Mouse (Mus musculus): ENCODE data around the gene Col6a1. TPM values are rescaled to one million over a fixed set of nuclear protein-coding genes. Genes with fewer than 3 reads are reported as not detected.
A peak's percentile ranks its signal among the peaks of the same experiment; 100 is the strongest.

Gene Col6a1
- not detected in 2 replicates for total RNA-seq (2015)
- 0.27 TPM in 1 of 2 replicates, not detected in the other for total RNA-seq (2017)

- ATAC-seq (replicated peaks; ENCODE audit: poor library complexity) = no peak
Observed at GRCm38 (mm10) chr10:76725682-76726285, at the start of gene Col6a1. TSS of gene Col6a1 (minus strand) at chr10:76726168.

GRCm38 (mm10) chr10:76771624-76772023 is 45.7 kb upstream of the Col6a1 start:
- no peak for ATAC-seq (replicated peaks; ENCODE audit: poor library complexity)

GRCm38 (mm10) chr10:76771086-76771485 is 45.1 kb upstream of the Col6a1 start:
- no peak for ATAC-seq (replicated peaks; ENCODE audit: poor library complexity)

- ATAC-seq (replicated peaks; ENCODE audit: poor library complexity) = no peak
Observed at GRCm38 (mm10) chr10:76769581-76769980, 43.6 kb upstream of the Col6a1 start.

GRCm38 (mm10) chr10:76766196-76766595 is 40.2 kb upstream of the Col6a1 start:
- ATAC-seq (replicated peaks; ENCODE audit: poor library complexity) = no peak

- ATAC-seq (replicated peaks; ENCODE audit: poor library complexity) = no peak
Observed at GRCm38 (mm10) chr10:76764927-76765326, 39.0 kb upstream of the Col6a1 start.

GRCm38 (mm10) chr10:76763016-76763415 is 37.0 kb upstream of the Col6a1 start:
- no peak for ATAC-seq (replicated peaks; ENCODE audit: poor library complexity)

GRCm38 (mm10) chr10:76762411-76762810 is 36.4 kb upstream of the Col6a1 start:
- ATAC-seq (replicated peaks; ENCODE audit: poor library complexity) = no peak

- ATAC-seq (replicated peaks; ENCODE audit: poor library complexity) = no peak
Observed at GRCm38 (mm10) chr10:76759878-76760277, 33.9 kb upstream of the Col6a1 start.

GRCm38 (mm10) chr10:76753640-76754039 is 27.7 kb upstream of the Col6a1 start:
- ATAC-seq (replicated peaks; ENCODE audit: poor library complexity) = no peak

- ATAC-seq (replicated peaks; ENCODE audit: poor library complexity) = 0 out of 2 replicates have a peak, but pooled peaks have one; percentile 9
Observed at GRCm38 (mm10) chr10:76744267-76744666, 18.3 kb upstream of the Col6a1 start.

- no peak for ATAC-seq (replicated peaks; ENCODE audit: poor library complexity)
Observed at GRCm38 (mm10) chr10:76736764-76737163, 10.8 kb upstream of the Col6a1 start.

GRCm38 (mm10) chr10:76734979-76735378 is 9.0 kb upstream of the Col6a1 start:
- ATAC-seq (replicated peaks; ENCODE audit: poor library complexity) = peak; percentile 96

GRCm38 (mm10) chr10:76733677-76734068 is 7.7 kb upstream of the Col6a1 start:
- no peak for ATAC-seq (replicated peaks; ENCODE audit: poor library complexity)

GRCm38 (mm10) chr10:76732881-76733676 is 7.1 kb upstream of the Col6a1 start:
- peak; percentile 68 for ATAC-seq (replicated peaks; ENCODE audit: poor library complexity)

- no peak for ATAC-seq (replicated peaks; ENCODE audit: poor library complexity)
Observed at GRCm38 (mm10) chr10:76732391-76732790, 6.4 kb upstream of the Col6a1 start.

- no peak for ATAC-seq (replicated peaks; ENCODE audit: poor library complexity)
Observed at GRCm38 (mm10) chr10:76731621-76732239, 5.8 kb upstream of the Col6a1 start.

- ATAC-seq (replicated peaks; ENCODE audit: poor library complexity) = no peak
Observed at GRCm38 (mm10) chr10:76729631-76730620, 4.0 kb upstream of the Col6a1 start.

GRCm38 (mm10) chr10:76728369-76728768 is 2.4 kb upstream of the Col6a1 start:
- ATAC-seq (replicated peaks; ENCODE audit: poor library complexity) = peak; percentile 60; the same call in 1 of the 2 replicates

- ATAC-seq (replicated peaks; ENCODE audit: poor library complexity) = no peak
Observed at GRCm38 (mm10) chr10:76727301-76727700, 1.3 kb upstream of the Col6a1 start.

- no peak for ATAC-seq (replicated peaks; ENCODE audit: poor library complexity)
Observed at GRCm38 (mm10) chr10:76726866-76727265, 898 bp upstream of the Col6a1 start.

All from megakaryocyte progenitor cell, adult 5-6 weeks (primary cell).